Mouse (Mus musculus): ENCODE measurements at regions not wholly inside any gene's neighbourhood (a gene's known extent, or its start where the extent isn't known, plus 50 kb on each side); places are given as distances from the start of the nearest gene placed in this dataset.

DNA sequence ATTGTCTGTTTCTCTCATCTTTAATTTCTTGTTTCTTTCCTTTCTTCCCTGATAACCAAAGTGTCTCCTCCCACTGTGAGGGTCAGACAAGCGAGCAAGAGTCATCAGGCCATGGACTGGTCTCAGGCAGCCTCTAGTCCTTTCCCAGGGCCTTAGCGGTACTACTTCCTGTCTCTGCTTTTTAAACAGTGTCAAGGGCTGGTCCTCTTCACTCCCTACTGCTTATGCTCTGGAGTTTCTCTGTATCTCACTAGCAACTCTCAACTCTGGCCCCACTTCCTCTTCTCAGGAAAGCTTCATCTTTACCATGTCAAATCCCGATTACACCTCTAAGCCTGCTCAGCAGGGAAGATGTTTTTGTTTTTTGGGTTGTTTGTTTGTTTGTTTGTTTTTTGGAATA lies 124.1 kb downstream of the Pten start:
- no peak for DNase-seq (ENCODE audit: low spot score)

DNA sequence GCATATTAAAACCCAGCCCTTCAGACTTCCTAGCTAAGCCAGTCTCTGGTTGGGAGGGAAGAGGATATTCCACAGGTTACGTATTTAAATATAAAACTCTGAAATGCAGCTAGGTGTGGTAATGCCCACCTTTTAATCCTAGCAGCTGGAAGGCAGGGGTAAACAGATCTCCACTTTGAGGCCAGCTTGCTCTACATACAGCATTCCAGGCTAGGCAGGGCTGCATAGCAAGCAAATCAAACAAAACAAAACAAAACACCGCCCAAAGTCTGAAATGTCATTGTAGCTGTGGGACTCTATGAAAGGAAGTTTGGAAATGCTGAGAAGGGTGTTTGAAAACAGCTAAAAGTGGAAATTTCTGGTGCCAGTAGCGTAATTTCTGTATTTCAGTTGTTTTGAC lies 127.0 kb downstream of the Pten start:
- DNase-seq (ENCODE audit: low spot score): no peak

DNA sequence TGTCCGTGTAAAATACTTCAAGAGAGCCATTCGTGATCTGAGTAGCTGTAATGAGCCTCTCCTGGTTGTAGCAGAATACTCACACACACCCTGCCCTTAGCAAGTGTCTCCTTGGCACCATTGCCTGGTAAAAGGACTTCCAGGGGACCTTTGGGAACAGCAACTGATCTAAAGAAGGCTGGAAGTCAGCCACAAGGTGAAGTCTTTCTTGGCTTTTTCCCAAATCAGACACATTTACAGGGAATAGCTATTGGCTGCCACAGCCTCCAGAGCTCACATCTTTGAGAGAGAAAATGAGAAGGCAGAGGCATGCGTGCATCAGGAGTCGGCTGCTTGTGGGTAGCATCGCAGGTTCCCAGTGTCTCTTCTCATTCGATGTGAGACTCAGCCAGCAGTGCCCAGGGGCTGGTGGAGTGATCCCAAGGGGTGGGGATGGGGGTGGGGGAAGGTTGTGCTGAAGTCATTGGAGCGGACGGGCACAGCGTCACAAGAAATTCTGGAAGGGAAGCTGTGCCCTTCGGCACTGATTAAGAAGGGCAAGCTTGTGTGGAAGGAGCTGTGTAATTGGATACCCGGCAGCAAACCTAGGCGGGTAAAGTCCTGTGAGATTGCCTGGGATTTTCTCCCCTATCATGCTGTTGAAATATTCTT lies 128.3 kb downstream of the Pten start:
- DNase-seq (ENCODE audit: low spot score): no peak

DNA sequence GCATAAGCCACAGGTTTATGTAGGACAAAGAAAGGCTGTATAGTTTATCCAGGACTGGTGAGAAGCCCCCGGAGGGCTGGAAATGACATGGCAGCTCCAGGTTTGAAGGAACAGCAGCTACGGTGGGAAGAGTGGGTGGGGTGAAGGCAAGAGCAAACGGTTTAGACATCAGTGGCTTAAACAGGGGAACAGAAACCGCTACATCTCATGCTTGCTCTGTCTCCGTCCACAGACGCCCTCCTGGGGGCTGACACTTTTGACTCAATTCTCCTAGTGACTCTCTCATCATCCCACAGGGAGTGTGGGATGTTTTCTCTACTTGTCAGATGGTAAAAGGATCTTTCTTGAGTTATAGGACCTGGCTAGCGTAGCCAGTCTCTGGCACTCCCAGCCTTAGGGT lies 129.9 kb downstream of the Pten start:
- no peak for DNase-seq (ENCODE audit: low spot score)

DNA sequence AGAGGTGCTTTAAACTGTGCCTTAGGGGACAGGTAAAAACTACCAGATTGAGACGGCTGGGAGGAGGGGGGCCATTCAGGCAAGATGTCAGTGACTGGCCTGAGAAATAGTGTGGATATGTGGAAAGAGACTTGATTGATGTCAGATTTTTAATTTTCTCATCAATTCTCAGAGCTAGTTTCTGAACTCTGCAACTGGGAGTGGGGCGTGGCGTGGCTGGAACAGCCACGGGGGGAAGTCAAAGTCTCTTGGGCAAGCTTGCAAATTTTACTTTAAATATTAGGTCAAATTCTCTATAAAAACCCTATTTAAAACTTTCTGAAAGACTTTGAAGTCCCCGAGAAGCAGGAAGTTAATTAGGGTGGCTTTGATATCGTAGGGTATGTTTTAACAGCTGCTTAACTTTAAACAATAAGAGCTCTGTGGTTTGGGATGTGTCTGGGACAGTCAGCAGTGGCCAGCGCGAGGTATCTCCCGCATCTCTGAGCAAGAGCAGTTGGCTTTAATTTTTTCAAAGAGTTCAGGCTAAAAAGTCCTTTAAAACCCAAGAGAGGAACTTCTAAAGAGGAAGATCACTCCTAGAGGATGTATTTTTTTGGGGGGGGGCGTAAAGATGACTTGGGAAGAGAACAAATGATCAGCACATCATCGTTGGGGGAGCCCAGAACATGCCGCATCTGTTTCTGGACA lies 131.5 kb downstream of the Pten start:
- no peak for DNase-seq (ENCODE audit: low spot score)

DNA sequence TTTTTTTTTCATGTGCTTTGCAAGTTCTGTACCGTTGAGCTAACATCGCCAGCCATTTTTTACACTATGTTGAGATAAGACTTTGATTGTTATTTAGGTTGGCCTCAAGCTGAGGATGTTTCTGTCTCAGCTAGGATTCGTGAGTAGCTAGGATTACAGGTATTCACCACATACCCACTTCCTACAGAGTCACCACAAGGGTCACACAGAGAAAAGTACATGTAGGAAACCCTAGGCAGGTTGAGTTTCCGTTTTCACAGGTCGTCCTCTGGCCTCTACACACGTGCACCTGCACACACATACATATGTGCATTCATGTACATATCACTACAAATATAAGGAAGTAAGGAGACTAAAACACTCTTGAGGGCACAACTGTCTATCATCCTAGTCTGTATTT lies 133.5 kb downstream of the Pten start:
- no peak for DNase-seq (ENCODE audit: low spot score)

DNA sequence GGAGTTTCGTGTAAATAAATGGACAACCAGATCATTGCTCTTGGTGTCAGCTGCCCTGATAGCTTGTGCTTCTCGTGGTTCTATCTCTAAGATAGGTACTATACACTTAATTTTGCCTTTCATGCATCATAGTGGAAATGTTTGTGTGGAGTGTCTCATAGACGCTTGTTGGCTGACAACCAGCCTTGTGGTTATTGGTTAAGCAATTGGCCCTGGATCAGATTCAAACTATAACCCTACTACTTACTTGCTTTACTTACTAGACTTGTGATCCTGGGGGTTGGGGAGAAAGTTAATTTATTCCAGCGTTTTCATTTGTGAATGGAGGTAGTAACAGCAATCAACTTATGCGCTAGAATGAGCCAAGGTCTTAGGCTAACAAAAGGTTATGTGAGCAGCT lies 135.2 kb downstream of the Pten start:
- DNase-seq (ENCODE audit: low spot score): no peak

DNA sequence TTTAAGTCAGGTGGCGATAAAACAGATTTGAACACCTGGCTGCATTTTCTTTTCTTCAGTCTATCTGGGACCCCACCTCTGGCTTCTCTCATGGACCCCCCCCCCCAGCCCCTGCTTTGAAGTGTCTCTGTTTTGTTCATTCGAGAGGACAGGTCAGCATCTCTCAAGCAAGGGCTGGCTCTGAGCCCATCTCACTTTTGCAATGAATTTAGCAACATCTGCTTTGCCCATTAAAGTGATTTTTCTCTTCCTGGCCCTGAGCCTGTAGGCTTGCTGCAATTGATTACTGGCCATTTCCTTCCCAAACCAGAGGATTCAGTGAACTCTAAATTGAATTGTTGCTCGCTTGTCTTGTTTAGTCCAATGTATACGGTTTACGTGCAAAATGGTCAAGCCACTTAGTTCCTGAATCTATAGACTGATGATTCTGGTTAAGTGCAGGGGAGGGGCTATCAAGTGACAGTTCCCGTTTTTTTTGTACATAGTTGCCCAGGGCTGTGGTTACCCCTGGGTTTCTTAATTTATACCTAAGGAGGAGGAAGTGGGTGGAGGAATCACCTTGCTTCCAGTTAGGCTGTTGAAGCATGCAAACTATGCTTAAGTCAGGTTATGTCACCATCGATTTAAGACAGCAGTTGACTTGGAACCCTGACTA lies 146.3 kb downstream of the Pten start:
- peak; percentile 70 for DNase-seq (ENCODE audit: low spot score)

DNA sequence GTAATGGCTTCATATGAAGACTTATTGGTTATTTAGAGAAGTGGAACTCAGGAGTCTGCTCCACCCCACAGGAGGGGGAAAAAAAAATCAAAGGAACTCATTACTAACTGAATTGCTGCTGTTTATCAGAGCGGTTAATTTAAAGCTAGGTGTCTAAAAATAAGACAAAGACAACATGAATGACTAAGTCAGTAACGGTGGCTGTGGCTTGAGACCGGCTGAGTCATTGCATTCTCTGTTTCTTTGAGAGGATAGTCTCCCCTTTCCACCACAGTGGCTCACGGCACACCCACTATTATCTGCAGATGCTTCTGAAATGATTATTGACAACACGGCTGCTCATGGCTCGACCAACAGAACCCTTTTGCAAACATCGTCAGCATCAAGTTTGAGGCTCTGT lies 147.2 kb downstream of the Pten start:
- DNase-seq (ENCODE audit: low spot score): peak; percentile 26

DNA sequence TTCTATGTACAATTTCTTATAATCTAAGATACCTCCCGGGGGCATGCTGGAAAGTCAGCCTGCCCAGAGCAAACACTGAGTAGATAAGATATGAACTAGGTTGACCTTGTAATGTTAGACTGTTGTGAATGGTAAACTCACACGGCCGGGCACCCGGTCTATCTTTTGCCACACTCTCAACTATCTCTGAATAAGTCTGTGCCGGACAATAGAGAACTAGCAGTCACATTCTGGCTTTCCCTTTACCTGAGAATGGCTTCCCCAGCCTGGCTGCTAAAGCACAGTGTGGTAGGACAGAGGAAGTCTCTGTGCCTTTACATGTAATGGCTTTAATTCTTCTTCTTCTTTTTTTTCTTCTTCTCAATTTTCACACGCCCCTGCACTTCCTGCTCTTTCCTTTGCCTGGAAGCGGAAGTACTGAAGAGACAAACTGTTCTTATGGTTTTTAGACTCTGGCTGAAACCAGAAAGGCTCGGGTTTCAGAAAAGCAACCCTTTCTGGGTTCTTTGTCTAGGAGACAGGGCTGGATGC lies 148.7 kb downstream of the Pten start:
- no peak for DNase-seq (ENCODE audit: low spot score)

DNA sequence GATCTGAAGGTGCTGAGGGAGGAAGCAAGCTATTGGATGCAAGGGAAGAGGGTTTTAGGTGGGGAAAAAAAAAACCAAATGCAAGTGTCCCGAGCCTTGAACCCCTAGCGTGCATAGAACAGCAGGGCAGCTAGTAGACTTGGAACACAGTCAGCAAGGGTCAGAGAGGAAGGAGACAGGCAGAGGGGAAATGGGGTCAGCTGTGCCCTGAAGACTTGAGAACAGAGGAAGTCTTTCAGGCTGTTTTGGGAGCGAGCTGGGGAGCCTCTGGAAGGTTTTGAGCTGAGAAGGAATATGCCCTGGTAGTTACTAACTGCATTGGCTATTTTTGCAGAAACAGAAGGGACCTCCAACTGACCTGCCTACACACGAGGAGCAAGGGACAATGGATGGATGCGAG lies 149.5 kb downstream of the Pten start:
- DNase-seq (ENCODE audit: low spot score): no peak

DNA sequence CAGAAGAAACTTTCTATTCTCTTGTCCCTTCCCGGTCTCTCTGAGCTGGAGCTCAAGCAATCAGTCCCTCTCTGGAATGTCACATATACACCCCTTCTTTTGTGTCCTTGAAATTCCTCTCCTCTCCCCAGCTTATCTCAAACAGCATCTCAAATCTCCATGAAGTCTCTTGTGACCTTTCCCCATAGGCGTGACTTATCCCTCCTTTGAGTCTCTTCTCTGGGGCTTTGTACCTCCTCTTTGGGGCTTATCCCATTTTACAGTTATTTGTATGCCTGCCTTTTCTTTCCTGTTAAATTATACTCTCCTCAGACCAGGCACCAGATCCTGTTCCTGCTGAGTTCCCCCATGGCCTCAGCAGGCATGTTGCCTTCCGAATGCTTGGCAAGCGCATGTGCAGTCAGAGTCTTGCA lies 152.8 kb downstream of the Pten start:
- DNase-seq (ENCODE audit: low spot score): no peak

DNA sequence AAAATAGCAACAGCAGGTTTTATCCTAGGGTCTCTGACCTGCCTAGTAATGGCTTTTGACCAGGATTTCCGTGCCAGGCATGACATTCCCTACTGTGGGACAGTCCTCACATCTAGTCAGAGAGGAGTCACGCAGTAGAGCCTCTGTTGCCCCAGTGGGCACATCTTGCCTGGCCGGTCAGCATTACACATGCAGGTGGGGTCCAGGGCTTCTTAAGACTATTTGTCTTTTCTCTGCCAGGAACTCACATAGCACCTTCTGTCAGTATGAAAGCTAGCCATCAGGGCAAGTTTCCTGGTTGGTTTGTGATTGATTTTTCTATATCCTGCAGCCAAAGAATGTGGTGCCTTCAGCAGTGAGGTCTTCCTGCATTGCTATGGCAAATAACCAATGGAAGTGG lies 155.0 kb downstream of the Pten start:
- no peak for DNase-seq (ENCODE audit: low spot score)

DNA sequence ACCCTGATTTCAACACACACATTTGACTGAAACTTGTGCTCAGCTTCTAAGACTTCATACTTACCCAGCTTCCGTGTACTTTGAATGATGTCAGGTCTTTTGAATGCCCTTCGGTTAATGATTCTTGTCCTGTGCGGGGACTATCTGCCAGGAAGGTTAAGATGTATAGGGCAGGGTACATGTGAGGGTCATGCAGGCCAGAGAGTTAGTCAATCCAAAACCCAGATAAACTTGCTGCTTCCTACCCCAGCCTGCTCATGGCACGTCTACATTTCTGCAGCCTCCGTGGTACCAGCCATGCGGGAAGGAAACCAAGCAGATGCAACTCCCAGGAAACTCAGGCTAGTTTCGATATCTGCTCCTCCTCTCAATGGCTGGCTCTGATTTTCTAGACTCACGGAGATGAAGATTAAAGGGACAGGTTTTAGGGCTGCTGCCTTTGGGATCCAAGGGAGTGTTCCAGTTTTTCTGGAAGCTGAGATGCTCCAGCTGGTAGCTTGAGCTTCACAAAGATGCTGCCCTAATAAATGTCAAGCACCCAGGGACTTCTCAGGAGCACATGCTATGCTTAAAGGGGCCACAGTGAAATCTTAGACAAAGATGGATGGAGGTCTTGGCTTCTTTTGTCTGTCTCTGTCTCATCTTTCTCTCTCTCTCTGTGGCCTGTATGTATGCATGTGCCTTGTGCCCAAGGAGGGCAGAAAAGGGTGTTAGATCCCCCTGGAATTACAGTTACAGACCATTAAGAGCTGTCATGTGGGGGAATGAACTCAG lies 159.4 kb downstream of the Pten start:
- DNase-seq (ENCODE audit: low spot score): no peak

DNA sequence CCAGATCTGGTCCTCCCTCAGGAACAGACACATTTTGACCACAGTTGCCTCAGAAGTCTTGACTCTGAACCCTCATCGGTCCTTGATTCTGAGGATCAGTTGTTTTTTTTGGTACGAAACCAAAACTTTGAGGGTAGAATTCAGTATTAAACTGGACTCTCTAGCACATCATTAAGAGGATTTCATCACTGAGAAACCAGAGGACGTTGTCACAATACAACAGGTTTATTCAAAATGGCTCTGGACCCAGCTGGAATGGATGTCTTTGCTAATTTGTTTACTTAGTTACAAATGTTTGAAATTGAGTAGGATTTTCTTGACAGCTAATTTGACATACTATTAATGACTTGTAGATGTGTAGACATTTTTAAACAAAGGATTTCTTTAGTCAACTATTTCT lies 163.7 kb downstream of the Pten start:
- no peak for DNase-seq (ENCODE audit: low spot score)

DNA sequence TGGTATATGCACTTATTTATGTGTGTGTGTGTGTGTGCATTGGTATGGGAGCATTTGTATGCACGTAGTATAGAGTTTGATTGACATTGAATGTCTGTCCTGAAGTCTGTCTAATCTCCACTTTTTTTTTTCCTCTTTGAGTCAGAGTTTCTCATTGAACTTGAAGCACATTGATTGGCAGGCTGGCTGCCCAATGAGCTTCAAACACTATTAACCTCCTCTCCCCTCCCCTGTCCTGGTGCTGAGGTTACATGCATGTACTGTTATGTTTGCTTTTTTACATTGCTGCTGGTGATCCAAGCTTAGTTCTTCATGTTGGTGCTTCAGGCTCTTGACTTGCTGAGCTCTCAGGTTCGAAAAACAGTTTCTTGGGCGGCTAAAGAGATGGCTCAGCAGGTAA lies 166.6 kb downstream of the Pten start:
- DNase-seq (ENCODE audit: low spot score): no peak

DNA sequence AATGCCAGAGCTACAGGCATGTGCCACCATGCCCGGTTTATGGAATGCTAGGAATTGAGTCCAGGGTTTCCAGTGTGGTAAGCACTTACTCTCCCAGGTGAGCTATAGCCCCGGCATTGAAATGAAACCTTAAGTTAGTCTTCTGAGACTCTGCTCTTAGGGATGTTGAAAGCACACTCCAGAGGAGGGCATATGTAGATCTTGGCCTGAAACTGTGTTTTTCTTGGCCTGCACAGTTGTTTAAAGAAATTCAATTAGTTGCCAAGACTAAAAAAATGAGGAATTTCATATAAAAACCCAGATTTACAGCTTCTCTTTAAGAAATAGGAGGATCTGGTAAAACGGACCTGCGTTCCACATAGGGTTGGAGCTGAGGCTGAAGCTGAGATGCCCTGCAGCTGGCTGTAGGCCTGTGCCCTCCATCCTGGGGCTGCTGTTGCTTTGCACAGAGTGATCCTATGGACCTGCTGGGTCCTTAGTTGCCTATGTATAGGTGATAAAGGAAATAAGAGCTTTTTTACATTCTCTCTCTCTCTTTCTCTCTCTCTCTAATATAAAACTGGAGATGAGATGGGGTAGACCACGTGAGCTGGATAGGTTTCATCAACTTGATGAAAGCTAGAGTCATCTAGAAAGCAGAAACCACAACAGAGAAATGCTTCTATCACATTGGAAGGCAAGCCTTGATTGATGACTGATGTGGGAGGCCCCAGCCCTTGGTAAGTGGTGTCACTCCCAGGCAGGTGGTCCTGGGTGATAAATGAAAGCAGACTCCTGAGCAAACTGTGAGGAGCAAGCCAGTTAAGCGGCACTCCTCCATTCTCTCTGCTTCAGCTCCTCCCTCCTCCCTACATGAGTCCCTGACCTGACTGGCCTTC lies 168.6 kb downstream of the Pten start:
- peak; percentile 25 for DNase-seq (ENCODE audit: low spot score)

DNA sequence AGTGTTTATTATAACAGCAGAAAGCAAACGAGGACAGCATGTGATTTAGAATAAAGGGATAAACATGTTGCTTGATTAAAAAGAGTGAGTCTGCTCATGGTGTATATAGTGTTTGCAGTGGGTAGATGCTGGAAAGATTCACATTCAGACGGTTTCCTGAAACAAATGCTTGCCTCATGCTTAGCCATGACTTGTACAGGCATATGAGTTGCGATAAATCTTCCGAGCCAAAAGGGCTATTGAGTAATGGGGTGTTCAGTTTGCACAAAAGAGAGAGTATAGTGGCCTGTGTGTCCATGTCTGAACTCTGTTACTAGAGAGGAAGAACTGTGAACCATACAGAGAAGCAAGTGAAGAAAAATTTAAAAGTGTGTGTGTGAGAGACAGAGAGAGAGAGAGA lies 169.3 kb downstream of the Pten start:
- no peak for DNase-seq (ENCODE audit: low spot score)

DNA sequence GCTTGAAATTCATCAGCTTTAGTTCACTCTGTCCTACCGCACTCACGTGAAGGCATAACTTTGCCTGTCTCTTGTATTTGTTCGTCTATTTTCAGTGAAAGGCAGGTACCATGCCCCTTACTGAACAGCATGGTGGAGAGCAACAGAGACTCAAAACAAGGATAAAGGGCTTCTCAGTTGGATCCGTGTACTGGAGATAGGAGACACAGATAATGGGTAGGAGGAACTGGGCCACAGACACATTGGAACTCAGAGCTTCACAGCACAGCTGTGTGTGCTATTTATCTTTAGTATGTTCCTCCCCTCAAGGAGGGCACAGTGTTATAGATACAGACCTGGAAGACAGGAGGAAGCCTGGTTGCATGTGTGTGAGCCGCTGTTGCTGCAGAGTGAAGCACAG lies 176.4 kb downstream of the Pten start:
- DNase-seq (ENCODE audit: low spot score): no peak

DNA sequence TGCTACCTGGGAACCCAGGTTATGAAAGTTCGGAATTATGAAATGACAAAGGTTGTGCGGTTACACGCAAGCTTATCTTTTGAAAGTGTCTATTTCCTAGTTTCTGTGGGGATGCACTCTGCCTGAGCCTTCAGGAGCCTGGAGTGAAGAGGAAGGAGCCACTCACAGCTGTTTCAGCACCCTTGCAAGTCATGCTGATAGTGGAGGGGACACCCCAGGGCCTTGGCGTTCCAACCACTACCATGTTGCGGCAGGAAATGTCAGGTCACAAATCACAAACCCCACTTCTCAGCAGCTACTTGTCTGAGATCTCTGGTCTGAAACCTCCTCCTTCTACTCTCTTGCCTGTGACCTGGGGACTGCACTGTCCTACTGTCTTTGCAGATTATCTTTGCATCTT lies 178.3 kb downstream of the Pten start:
- DNase-seq (ENCODE audit: low spot score): no peak

DNA sequence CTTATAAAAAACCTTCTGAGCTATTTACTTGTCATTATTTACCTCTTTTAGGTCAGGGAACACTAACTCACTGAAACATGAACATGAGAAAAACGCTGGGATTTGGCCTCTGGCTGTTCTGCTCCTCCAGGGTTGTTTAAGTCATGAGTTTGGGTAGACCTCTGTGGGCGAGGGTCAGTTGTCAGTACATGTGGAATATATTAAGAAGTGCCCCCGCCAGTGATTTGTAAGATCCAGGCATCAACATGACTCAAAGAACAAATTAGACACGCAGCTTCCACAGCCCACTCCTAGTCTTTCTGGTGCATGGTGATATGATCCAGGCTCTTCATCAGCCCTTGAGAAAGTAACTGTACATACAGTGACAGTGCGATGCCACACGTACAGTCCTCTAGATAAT lies 180.3 kb downstream of the Pten start:
- DNase-seq (ENCODE audit: low spot score): no peak

DNA sequence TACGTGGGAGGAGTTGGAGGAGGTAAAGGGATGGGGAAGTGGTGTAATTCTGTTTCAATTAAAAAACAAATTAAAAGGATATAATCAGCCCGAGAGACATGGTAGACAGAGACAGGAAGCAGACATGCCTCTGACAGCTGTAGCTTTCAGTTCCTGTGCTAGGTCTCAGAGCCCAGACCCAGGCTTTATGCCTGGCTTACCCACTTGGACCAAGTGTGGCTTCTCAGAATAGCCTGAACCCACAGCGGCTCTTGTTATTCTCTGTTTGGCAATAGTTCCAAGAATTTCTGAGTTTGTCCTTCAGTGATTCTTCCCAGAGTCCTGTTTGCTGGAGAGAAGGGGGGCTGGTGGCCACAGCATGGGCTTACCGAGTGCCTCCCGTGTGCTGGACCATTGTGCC lies 182.4 kb downstream of the Pten start:
- no peak for DNase-seq (ENCODE audit: low spot score)

Measured in MN1 (cell line).